Mouse (Mus musculus) CH12.LX (cell line): Measurements from ENCODE around the gene Hectd1. TPM values are rescaled to one million over a fixed set of nuclear protein-coding genes. Genes with fewer than 3 reads are reported as not detected.

ENCODE experiments used
- DNase-seq: peaks from one replicate; pipeline ENCODE4 v3.0.0-alpha.2; 2013; ENCODE audit errors: extremely low read depth
- H3K27ac ChIP-seq: 2 replicates; pipeline ENCODE4 v1.5.1; 2012; ENCODE audit warnings: low read depth, mild to moderate bottlenecking, control low read depth, moderate library complexity; ENCODE audit not compliant: insufficient read depth
- H3K27me3 ChIP-seq: replicated peaks from 2 replicates; pipeline ENCODE3; 2012; ENCODE audit warnings: inconsistent platforms
- H3K36me3 ChIP-seq, 2 experiments: replicated peaks in 1 of 2; 2 replicates each; pipeline versions ENCODE3 to v1.6.1; 2012; ENCODE audit warnings: inconsistent platforms in 1 of 2, low read length in 1 of 2, mild to moderate bottlenecking in 1 of 2, mixed read lengths in 1 of 2, moderate library complexity in 1 of 2; ENCODE audit not compliant: control insufficient read depth in 1 of 2, insufficient read depth in 1 of 2
- H3K4me1 ChIP-seq, 2 experiments: 2 replicates each; pipeline ENCODE4 v1.6.1; 2012; ENCODE audit warnings: inconsistent platforms in 1 of 2, moderate library complexity in 1 of 2; ENCODE audit not compliant: insufficient read depth in 2 of 2, control insufficient read depth in 1 of 2
- H3K4me2 ChIP-seq: 2 replicates; pipeline ENCODE4 v1.6.1; 2012; ENCODE audit warnings: low read depth, mild to moderate bottlenecking, control low read depth; ENCODE audit not compliant: poor library complexity, insufficient read depth, severe bottlenecking
- H3K4me3 ChIP-seq, 3 experiments: fragments of 150-350 bp in 1 of 3; sonication (generic) in 1 of 3; replicated peaks in 1 of 3; 2 replicates each; pipeline versions ENCODE3 to v1.5.1; 2011 to 2012; ENCODE audit warnings: low read depth in 2 of 3, low read length in 2 of 3, mild to moderate bottlenecking in 2 of 3, moderate library complexity in 2 of 3, control low read depth in 1 of 3, improper control_type of control experiment in 1 of 3, inconsistent platforms in 1 of 3, mixed read lengths in 1 of 3; ENCODE audit not compliant: poor library complexity in 1 of 3
- H3K79me2 ChIP-seq: replicated peaks from 2 replicates; pipeline ENCODE4 v1.6.1; 2012; ENCODE audit warnings: mild to moderate bottlenecking, moderate library complexity; ENCODE audit not compliant: control insufficient read depth, poor library complexity, insufficient read depth, severe bottlenecking; ENCODE audit errors: extremely low read depth
- H3K9ac ChIP-seq: 2 replicates; pipeline ENCODE4 v1.6.1; 2012; ENCODE audit warnings: low read depth, mild to moderate bottlenecking, control low read depth, moderate library complexity; ENCODE audit not compliant: insufficient read depth
- H3K9me3 ChIP-seq: replicated peaks from 2 replicates; pipeline ENCODE3; 2012; ENCODE audit warnings: low read length, inconsistent platforms, mixed read lengths
- BHLHE40 ChIP-seq: IDR thresholded peaks from 2 replicates; pipeline ENCODE4 v1.6.1; 2011; ENCODE audit warnings: mild to moderate bottlenecking, low read depth, low read length, improper control_type of control experiment
- CTCF ChIP-seq, 2 experiments: IDR thresholded peaks in 1 of 2; conservative IDR thresholded peaks in 1 of 2; 2 replicates each; pipeline ENCODE4 v1.5.1; 2011 to 2012; ENCODE audit warnings: low read depth in 2 of 2, low read length in 2 of 2, improper control_type of control experiment in 1 of 2, inconsistent platforms in 1 of 2, mild to moderate bottlenecking in 1 of 2, moderate library complexity in 1 of 2
- E2F4 ChIP-seq: IDR thresholded peaks from 2 replicates; pipeline ENCODE4 v1.6.1; 2011; ENCODE audit warnings: low read depth, low read length, improper control_type of control experiment; ENCODE audit not compliant: insufficient replicate concordance
- KAT2A ChIP-seq: IDR thresholded peaks from 2 replicates; pipeline ENCODE4 v1.6.1; 2012; ENCODE audit warnings: low read length, improper control_type of control experiment, inconsistent platforms; ENCODE audit not compliant: insufficient replicate concordance
- MAFK ChIP-seq: IDR thresholded peaks from 2 replicates; pipeline ENCODE4 v1.6.1; 2011; ENCODE audit warnings: low read length, improper control_type of control experiment; ENCODE audit not compliant: insufficient replicate concordance
- MAX ChIP-seq: IDR thresholded peaks from 2 replicates; pipeline ENCODE4 v1.6.1; 2011; ENCODE audit warnings: low read length, improper control_type of control experiment
- MXI1 ChIP-seq: IDR thresholded peaks from 2 replicates; pipeline ENCODE4 v1.6.1; 2011; ENCODE audit warnings: mild to moderate bottlenecking, low read depth, low read length, improper control_type of control experiment
- MYC ChIP-seq: IDR thresholded peaks from 2 replicates; pipeline ENCODE4 v1.6.1; 2011; ENCODE audit warnings: low read depth, mild to moderate bottlenecking, improper control_type of control experiment, low read length
- NELFE ChIP-seq: IDR thresholded peaks from 2 replicates; pipeline ENCODE4 v1.6.1; 2011; ENCODE audit warnings: low read depth, low read length, improper control_type of control experiment
- NRF1 ChIP-seq: IDR thresholded peaks from 2 replicates; pipeline ENCODE4 v1.6.1; 2014; ENCODE audit warnings: low read depth, mild to moderate bottlenecking, inconsistent platforms, low read length, improper control_type of control experiment, moderate library complexity
- POLR2A ChIP-seq: IDR thresholded peaks from 2 replicates; pipeline ENCODE4 v1.6.1; 2011; ENCODE audit warnings: low read depth, mild to moderate bottlenecking, improper control_type of control experiment, low read length
- RAD21 ChIP-seq: IDR thresholded peaks from 2 replicates; pipeline ENCODE4 v1.6.1; 2011; ENCODE audit warnings: low read depth, mild to moderate bottlenecking, low read length, improper control_type of control experiment, moderate library complexity
- TCF12 ChIP-seq: IDR thresholded peaks from 2 replicates; pipeline ENCODE4 v1.6.1; 2014; ENCODE audit warnings: low read depth, mild to moderate bottlenecking, inconsistent platforms, low read length, improper control_type of control experiment
- UBTF ChIP-seq: IDR thresholded peaks from 2 replicates; pipeline ENCODE4 v1.6.1; 2012; ENCODE audit warnings: low read depth, mild to moderate bottlenecking, inconsistent platforms, low read length, improper control_type of control experiment, moderate library complexity
- USF2 ChIP-seq: conservative IDR thresholded peaks from 2 replicates; pipeline ENCODE4 v1.6.1; 2011; ENCODE audit warnings: low read depth, low read length, improper control_type of control experiment
- ZC3H11A ChIP-seq: IDR thresholded peaks from 2 replicates; pipeline ENCODE4 v1.6.1; 2012; ENCODE audit warnings: low read depth, mild to moderate bottlenecking, inconsistent platforms, low read length, improper control_type of control experiment
- ZMIZ1 ChIP-seq: IDR thresholded peaks from 2 replicates; pipeline ENCODE4 v1.6.1; 2012; ENCODE audit warnings: low read depth, mild to moderate bottlenecking, inconsistent platforms, low read length, improper control_type of control experiment
- dilution Hi-C: fragments of 300-500 bp; cut with MboI; formaldehyde crosslinking; loops from 2 replicates; pipeline ENCODE4 v1.14.3; 2020; ENCODE audit warnings: low sequenced_read_pairs; ENCODE audit not compliant: extremely low pct_unique_long_range_greater_than_20kb, extremely low pct_ligation_motif_present
- in situ Hi-C: fragments of 300-500 bp; cut with MboI; formaldehyde crosslinking; loops from 3 replicates; pipeline ENCODE4 v1.14.3; 2019; ENCODE audit warnings: low sequenced_read_pairs, low pct_ligation_motif_present, low pct_unique_long_range_greater_than_20kb, mixed read lengths
- polyA plus RNA-seq: library from polyadenylated mRNA; unstranded; fragments of >175 nt; gene quantifications from 2 replicates; pipeline ENCODE4 v1.2.1, GENCODE M21; 2012; ENCODE audit warnings: low read depth; ENCODE audit not compliant: insufficient read length
- total RNA-seq, 2 experiments: library from RNA; depleted of rRNA; stranded (reverse); fragments of 300-350 nt in 1 of 2; fragments of >200 nt in 1 of 2; gene quantifications; 2 replicates each; pipeline ENCODE4 v1.2.3; 2012 to 2014

Gene Hectd1
- total and polyA plus RNA-seq, 3 experiments = 36.2 to 42.3 (median 41.4) TPM

GRCm38 (mm10) chr12:51855453-51855852 is 26.1 kb upstream of the Hectd1 start:
- no peaks in the 10 kb centered on the region for H3K4me1 ChIP-seq
- H3K27ac ChIP-seq = no peak overlapping the region
- dilution Hi-C loops = no loop called here
- no peaks in the 10 kb centered on the region for H3K79me2 ChIP-seq
- no peak overlapping the region for H3K4me2 ChIP-seq
- in situ Hi-C loops = no loop called here
- DNase-seq = no peak
- no peaks in the 10 kb centered on the region for H3K36me3 ChIP-seq
- no peaks in the 10 kb centered on the region for H3K9me3 ChIP-seq
- no peaks in the 10 kb centered on the region for H3K27me3 ChIP-seq
- no peak overlapping the region for H3K4me3 ChIP-seq
- H3K9ac ChIP-seq = no peak overlapping the region
- TF ChIP-seq CTCF (conservative IDR thresholded peaks at IDR 0.05 in 1 of 2, IDR thresholded peaks at IDR 0.05 in 1 of 2; ENCODE audit: low read depth in 2 of 2, low read length in 2 of 2) (no peak), USF2 (no peak), TCF12 (no peak), NELFE (no peak), E2F4 (no peak), NRF1 (no peak), ZC3H11A (no peak), MXI1 (no peak), MAX (no peak), KAT2A (no peak), MAFK (no peak)
- TF ChIP-seq, all 38 proteins: peak for 0

GRCm38 (mm10) chr12:51851617-51852016 is 22.3 kb upstream of the Hectd1 start:
- Histone ChIP-seq H3K27ac (no peak overlapping the region), H3K4me2 (no peak overlapping the region), H3K79me2 (no peaks in the 10 kb centered on the region), H3K36me3 (no peaks in the 10 kb centered on the region), H3K4me1 (no peaks in the 10 kb centered on the region), H3K27me3 (no peaks in the 10 kb centered on the region), H3K4me3 (no peak overlapping the region), H3K9me3 (no peaks in the 10 kb centered on the region)
- no peak for DNase-seq
- dilution Hi-C loops = no loop called here
- in situ Hi-C loops = no loop called here
- no peak for TF ChIP-seq UBTF
- TF ChIP-seq RAD21 = no peak
- TF ChIP-seq POLR2A = no peak
- no peak for TF ChIP-seq MYC
- TF ChIP-seq TCF12 = no peak
- TF ChIP-seq ZMIZ1 = no peak
- TF ChIP-seq BHLHE40 = no peak
- TF ChIP-seq E2F4 = no peak
- TF ChIP-seq, all 38 proteins: peak for 0
- no peak overlapping the region for H3K9ac ChIP-seq
